Mouse (Mus musculus): ENCODE data around the gene Atad5.
A peak's percentile ranks its signal among the peaks of the same experiment; 100 is the strongest.

Gene Atad5

DNA sequence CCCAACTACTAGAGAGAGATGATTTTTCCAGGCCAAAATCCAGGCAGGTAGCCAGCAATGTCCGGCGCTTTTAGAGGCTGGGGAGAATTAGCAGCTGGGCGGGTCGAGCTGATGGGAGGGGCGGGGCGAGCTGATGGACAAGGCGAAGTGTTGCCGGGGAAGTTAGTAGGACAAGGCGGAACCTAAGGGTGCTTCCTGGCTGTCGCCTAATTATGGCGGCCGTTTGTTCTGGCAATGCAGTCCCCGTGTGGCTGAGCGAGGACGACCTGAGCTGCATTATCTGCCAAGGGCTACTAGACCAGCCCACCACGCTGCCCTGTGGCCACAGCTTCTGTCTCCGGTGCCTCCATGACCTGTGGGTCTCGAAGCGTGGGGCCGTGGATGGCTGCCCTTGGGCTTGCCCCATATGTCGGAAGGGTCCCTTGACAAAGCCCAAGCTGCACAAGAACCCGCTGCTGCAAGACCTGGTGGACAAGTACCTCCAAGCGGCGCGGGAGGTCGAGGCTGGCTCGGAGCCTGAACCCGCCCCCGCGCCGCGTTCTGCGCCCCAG lies 94.6 kb downstream of the Atad5 start, which contains the start of gene Rnf135:
TSS of gene Rnf135 (plus strand) at position 147 of the 551 bp plus-strand sequence.
- DNase-seq, result peak; percentile 80 to 86

DNA sequence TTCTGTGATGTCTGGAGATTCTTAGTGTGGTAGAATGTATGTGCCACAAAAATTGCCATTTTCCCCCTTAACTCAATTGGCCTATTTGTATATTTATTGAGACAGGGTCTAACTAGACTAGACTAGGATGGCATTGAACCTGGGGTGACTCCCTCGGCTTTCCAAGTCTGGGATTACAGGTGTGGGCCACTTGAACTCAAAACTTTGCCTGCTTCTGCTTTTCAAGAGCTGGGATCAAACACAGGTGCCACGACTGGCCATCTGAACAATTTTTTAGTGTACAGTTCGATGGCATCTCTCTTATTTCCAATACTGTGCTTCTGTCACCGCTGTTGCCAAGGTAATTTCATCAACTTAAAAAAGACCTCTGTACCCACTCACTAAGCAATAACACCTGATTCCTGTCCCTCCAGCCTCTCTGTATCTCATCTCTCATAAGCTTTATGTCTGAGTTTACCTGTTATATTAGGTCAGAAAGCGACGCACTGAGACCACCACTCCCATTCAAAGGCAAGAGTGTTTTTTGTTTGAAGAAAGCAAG lies 95.4 kb downstream of the Atad5 start:
- DNase-seq, result no peak

Data from spleen, adult 18-20 months (tissue).